Mouse (Mus musculus) cortical plate, adult 2 months (tissue): Measurements from ENCODE around the gene Cryge.

Experiments
- CTCF ChIP-seq: fragments of 200-500 bp; IDR thresholded peaks from 2 replicates; pipeline ENCODE4 v1.5.1; 2011; ENCODE audit warnings: mild to moderate bottlenecking, control low read depth, low read length; ENCODE audit not compliant: insufficient read depth; ENCODE audit errors: extremely low read depth
- POLR2A ChIP-seq: fragments of 200-500 bp; IDR thresholded peaks from 2 replicates; pipeline ENCODE4 v1.6.1; 2011; ENCODE audit warnings: mild to moderate bottlenecking, low read length, control low read depth; ENCODE audit not compliant: insufficient read depth; ENCODE audit errors: extremely low read depth

DNA sequence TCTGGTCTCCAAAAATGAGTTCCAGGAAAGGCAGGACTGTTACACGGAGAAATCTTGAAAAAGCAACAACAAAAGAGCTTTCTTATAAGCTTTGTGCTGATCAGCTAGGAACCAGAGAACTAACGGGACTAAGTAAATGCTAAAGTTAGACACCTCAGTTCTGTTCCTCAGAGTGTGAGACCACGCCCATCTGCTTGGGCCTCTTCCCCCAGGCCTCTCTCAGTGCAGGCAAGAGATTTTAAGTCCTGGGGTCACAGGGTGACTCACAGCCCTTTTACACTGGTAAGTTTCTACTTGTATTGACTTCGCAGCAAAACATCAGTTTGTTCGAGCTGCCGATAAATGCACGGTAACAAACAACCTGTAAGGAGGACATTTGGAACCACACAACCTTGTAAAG is 747 bp upstream of the Cryge start:
- TF ChIP-seq POLR2A = no peak
- no peak for TF ChIP-seq CTCF
